Mouse (Mus musculus) testis, postnatal 14 days (tissue): ENCODE results near the gene Tll1.

Experiments
- DNase-seq: peaks from one replicate; pipeline ENCODE4 v3.0.0; 2021; ENCODE audit warnings: low spot score

Tll1 gene

DNA sequence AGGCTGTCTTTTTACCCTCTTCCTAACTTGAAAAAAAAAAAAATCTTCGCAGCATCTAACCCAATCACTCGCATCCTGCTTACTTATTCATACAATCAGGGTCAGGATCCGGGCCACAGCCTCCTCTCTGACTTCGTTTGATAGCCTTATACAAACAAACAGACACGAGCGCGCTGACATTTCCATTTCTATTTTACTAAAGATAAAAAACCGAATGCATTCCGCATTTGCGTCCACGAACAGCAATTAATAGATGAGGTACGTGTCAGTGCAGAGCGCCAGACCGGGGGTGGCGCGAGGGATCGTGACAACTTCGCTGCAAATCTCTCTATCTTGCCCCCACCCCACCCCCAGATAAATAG is at the start of gene Tll1:
TSS of gene Tll1 (minus strand) at position 248 of the 362 bp plus-strand sequence.
- DNase-seq: no peak

DNA sequence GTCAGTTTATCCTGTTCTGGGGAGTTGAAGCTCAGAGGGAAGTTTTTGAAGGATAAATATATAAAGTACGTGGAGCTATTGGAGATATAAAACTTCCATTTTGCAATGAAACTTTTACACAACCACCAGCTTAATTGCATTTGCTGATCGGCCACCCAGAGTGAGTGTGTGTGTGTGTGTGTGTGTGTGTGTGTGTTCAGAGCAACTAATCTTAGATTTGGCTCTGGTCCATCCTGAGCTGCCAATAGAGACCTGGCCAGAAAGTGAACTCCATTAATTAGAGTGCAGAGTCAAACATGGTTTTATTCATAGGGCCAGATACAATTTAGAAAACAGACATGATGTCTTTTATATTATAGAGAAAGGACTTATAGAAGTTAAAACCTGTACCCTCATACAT is 32.6 kb upstream of the Tll1 start:
- no peak for DNase-seq

DNA sequence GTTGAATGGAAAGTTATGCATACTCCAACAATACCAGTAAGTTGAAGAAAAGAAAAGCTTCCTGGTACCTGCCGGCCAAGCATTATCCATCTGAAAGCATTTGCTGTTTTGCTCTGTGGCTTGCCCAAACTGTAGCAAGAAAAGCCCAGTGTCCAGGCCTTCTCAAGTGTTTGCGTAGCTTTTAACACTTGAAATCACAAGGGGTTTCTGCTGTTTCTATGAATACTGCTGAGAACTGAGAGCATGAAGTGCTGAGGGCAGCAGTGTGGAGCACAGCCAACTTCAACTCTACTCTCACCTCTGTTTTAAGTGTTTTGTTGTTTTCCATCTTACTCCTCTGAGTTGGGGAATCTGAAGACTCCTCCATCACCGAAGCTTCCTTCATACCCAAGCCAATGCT is 15.5 kb upstream of the Tll1 start:
- DNase-seq: no peak

DNA sequence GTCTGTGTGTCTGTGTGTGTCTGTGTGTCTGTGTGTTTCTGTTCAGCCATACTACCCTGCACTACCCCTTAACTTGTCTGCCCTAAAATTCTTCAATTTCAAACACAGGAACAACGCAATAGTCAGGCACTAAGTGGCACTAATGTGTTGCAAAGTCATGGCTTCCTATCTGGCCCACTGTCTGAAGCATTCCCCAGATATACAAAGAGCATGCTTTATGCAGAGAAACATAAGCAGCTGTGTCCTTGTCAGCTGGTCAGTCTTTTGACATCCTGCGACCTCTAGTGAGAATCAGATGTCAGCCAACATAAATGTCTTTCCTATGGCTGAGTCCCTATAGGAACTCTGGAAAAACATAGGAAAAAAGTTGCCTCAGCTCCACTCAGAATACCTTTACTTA is 11.6 kb upstream of the Tll1 start:
- no peak for DNase-seq

DNA sequence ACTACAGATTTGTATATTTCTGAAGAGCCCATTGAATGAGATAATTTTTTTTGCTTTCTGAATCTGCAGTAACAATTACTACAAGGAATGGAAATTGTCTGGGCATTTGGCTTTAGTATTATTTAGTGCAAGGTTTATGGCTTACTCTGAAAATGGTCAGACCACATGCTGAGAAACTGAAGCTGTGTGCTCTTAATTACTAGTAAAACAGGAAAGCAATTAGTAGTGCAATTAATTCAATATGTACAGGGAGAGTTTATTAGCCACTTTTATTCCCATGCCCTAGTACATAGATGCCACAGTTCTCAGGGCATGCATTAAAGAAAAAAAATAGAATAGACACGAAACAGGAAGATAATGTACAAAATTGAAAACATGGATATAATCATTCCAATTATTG is 10.2 kb upstream of the Tll1 start:
- DNase-seq: no peak

DNA sequence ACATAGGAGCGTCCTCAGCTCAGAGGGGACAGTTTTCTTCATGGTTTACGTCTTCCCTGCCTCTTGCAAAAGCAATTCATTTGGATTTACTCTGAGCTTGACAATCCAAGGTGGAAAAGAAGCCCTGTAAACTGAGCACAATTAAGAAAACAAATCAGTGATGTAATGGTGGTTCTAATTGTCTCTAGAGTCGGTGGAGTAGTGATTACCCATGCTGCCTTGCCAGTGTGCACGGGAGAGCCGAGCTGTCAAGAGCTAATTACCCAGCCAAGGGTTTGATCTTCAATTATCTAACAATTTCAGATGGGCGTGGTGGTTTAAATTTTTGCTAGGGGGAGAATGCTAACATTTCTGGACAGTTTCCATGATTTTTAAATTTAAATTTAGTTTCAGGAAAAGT is 9.3 kb upstream of the Tll1 start:
- no peak for DNase-seq

DNA sequence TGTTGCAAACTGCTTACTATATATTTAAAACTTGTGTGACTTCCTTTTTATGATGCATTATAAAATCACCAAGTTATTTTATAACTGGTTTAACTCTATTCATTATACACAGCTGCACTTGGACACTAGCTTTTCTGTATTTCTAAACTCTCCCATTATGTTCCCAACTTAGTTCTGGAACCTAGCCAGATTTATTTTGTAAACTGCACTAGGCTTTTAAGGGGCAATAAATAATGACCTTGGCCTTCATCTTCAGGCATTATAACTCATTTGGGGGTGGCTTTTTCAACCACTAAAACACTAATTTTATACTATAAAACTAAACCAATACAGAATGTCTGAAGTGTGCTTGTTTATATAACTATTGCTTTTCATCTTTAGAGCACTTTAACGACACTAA is 8.8 kb upstream of the Tll1 start:
- no peak for DNase-seq

DNA sequence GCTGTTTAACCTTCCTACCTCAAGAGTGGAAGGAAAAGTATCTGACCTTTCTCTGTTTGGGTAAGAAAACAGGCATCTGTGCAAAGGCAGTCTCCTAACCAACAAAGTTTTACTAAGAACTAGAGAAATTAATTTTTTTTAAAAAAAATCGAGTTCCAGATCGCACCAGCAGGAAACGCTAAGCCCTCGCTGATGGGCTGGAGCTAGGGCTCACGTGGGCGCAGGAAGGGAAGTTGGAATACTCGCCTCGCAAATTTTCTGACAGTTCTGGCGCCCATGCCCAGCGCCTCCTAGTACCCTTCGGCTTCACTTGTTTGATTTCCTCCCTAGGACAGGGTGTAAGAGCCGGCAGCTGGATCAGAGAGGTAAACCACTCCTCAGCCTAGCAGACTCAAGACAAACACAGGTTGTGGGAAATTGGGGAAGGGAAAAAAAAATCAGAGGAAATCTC is 365 bp upstream of the Tll1 start:
- DNase-seq: peak; percentile 10

DNA sequence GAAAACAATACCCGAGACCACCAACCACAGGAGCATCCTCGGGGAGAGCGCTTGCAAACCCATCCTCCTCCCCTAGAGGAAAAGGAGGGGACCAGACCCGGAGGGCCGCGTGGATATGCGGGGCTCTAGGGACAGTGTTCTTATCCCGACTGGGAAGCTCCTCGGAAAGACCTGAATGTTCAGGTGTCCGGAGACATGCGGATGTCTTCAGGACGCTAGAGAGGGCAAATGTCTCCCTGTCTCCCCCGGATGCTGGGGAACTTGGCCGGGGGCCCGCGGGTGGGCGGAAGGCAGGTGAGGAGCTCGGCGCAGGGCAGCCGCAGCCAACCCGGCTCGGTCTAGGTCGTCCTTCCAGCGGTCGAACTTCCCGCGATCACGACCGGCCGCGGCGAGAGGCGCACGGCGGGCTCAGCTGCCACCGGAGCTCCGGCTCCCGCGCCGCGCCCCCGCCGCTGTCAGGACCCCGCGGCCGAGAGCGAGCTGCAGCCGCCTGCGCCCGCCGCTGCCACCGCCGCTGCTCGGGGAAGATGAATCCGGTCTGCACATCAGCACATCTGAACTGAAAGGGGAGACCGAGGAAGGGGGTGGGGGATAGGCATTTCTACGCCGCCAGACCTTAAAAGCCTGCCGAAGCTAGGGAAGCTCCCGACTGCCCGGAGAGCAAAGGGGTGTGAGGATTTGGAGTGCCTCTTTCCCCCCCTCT is 599 bp downstream of the Tll1 start:
- peak; percentile 6 for DNase-seq

DNA sequence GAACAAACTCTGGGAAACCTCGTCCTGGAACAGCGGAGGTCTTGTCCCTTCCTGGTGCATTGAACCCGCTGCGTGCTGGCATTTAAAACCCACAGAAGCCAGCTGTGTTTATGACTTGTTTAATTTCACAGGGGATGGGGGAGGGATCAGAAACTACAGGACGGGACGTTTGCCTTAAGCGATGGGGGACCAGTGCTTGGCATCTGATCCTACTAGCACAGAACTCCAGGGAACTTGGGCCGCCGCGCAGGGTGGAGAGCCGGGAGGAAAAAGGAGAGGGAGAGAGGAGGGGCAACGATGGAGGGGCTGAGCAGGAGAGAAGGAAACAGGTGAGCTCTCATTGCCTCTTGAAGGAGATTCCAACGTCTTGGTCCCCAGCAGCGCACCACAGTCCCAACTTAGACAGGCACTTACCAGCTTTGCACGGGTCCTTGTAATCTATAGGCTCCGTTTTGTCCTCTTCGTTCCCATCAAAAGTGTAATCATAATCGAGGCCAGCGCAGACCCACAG is 1.2 kb downstream of the Tll1 start:
- no peak for DNase-seq

DNA sequence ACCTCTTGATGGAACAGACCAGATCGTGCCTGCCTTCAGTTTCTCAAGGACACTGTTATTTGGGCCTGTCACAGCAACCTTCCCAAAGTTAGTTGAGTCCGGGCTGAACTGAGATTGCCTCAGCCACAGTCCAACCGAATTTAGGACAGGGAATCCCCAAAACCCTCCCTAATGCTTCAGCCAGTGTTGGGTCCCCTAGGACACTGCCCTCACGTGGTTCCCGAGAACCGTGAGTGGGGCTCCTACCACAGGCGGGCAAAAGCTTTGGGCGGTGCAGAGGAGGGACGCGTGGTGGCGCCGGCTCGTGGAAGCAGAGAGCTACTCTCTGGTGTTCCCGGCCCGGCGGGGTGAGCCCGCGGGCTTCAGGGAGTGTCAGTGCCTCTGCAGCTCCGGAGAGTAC is 1.9 kb downstream of the Tll1 start:
- DNase-seq: peak; percentile 5

DNA sequence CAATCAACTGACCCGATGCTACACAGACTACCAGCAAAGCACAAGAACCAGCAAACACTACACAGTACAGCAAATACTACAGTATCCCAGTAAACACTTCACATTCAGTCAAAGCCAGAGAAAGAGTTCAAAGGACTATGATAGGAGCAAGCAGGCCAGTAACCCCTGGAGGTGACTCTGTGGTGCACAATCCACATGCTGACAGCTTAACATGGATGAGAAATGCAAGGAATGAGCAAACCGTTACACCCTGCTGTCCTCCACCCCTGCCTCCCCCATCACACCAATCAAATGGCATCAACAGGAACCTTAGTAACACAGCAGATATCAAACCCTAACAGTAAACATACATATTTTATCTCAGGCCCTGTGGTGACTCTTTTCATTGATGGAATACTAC is 7.7 kb downstream of the Tll1 start:
- no peak for DNase-seq

DNA sequence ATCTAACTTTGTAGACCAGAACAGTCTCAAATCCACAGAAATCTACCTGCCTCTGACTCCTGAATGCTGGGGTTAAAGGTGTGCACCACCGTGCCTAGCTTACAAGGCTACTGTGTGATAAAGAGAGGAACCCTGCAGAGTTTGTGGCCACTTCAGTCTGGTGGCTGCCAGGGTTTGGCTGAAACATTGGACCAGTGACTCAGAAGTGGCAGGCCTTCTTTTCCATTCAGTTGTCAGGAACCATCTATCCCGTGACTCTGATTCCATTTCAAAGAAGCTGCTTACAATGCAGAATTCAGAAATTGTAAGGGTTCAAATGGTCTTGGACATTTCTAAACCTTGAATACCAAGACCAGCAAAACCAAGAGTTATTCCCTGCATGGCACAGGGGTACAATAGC is 12.7 kb downstream of the Tll1 start:
- DNase-seq: no peak

DNA sequence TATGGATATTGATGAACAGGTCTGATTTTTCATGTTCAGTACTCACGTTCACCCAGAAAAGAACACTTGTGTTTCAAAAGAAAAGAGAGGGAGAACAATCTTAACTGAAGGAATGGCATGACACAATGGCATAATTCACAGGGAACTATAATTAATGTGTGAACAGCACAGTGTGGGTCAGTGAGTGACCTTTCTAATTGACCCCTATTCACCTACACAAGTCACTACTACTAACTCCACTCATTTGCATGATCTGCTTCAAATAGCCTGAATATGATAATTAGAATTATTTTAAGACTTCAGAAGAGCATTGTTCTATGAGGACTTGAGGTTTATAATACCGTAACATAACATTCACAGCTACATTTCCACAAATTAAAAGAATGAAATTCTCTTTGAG is 18.2 kb downstream of the Tll1 start:
- DNase-seq: no peak

DNA sequence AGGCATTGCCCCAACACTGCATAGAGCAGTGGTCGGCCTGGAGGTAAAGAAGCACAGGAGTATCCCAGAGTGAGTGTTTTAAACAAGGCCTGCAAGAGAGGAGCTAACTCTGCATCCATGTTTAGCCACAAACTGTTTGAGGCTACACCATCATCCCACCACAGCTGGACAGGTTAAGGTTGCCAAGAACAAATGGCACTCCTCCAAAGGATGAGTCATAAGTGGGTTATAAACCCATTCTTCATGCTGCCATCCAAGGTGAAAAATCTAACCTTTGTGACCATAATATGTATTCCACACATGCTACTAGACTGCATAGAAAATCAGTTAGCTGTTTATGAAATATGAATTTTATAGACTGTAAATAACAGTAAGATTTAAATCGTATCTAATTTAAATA is 29.1 kb downstream of the Tll1 start:
- no peak for DNase-seq

DNA sequence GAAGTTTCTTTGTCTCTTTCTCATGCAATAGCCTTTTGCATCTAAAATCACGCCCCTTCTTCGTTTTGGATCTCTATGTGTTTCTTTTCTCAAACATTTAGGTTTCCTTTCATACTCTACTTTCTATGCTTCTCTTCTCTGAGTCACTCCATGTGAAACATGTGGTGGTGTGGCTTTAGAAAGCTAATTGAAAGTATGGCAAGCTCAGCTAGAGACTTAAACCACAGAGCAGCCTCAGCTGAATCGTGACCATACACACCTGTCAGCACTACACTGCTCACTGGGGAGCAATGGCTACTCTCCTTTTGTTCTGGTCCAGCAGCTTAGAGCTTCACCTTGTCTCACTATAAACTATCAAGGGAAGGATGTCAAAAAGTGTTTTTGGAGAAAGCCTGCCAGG is 31.2 kb downstream of the Tll1 start:
- DNase-seq: no peak

DNA sequence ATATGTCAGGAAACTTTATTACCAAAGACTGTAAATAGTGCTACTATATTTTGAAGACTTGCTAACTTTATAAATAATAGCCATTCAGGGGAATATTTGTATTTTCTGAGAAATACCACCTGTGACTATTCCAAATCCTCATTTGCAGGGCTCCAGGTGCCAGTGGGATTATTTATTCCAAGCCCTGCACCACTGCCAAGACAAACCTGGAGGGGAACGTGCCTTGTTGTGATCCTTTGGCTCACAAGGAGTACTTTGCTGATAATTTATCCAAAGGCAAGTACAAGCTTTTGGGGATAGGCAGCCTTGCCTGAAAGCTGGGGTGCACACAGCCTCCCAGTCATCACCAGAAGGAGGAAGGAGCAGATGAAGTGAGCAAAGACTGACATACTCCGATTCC is 32.3 kb downstream of the Tll1 start:
- DNase-seq: no peak

DNA sequence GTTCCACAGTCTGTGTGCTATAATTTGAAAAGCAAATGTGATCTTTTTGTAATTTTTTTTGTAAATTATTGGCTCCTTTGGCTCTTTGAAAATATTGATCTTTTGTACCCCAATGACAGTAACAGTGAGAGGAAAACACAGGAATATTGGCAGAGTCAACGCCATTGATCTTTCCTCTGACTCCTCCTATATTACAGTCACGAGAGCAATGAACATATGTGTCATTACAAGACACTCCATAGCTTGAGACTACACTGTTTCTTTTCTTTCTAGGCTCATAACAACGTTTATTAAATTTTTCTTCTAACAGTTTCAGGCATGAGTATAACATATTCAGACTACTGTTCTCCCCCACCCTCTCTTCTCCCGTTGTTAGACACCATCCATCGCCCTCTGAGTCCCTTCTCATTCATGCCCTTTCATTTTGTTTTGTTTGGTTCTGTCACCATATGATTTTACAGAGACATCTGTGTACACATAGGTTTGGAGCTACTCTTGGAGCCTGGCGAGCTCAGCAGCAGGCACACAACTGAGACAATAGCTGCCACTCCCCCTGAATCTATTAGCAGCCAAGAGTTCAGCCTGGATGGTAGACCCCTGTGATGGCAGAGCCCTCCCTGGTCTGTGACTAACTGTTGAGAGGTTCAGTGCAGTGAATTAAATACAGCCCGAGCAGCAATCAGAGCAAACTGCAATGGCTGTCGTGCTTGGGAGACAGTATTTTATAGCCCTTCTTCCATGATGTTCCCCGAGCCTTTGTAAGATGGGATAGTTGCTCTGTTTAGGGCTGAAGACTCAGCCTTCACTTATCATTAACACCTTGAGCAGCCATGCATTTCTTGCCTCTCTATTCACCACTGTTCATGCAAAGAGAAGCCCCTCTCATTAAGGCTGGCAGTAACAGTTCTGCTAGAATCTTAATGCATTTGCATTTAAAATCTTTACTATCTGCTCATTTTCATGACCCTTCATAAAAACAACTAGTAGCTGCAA is 52.9 kb downstream of the Tll1 start:
- DNase-seq: no peak

DNA sequence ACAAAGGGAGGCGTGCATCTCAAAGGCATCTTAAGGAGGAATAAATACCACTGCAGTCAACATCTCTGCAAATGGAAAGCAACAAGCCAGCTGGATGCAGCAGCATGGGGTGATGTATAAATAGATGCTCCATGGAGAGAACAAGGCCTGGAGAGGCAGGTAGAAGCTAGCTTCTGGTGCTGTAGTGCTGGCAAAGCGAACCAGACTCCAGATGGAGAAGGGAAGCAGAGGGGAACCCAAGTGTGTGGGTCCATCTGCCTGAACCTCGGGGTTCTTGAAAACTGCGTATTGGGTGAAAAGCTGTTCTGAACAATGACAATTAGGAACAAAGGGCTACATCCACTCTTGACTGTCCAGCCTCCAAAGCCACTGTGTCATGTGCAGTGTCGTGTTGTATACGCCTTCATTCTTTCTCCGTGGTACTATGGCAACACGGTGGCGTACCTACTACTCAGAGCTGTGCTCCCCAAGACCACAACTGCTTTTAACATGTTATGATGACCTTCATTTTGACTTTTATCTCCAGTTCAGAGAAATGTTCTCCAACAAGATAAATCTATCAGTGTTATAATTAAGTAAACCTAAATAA is 53.8 kb downstream of the Tll1 start:
- no peak for DNase-seq

DNA sequence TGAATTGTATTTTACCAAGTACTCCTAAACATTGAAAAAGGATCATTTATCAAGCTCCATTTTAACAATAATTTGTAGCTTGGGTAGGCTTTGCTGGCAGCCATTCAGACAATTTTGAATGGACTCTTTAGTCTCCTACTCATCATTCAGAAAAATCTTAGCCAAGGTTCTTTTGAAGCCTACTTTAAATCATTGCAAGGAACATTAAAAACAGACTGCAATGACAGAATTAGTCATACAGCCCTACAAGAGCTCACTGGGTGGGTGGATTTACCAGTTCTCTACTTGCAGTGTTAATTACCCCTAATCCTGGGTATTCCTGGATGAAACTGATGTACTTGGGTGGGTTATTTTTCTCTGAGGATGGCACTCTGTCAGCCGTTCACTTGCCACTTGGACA is 69.5 kb downstream of the Tll1 start:
- DNase-seq: no peak

DNA sequence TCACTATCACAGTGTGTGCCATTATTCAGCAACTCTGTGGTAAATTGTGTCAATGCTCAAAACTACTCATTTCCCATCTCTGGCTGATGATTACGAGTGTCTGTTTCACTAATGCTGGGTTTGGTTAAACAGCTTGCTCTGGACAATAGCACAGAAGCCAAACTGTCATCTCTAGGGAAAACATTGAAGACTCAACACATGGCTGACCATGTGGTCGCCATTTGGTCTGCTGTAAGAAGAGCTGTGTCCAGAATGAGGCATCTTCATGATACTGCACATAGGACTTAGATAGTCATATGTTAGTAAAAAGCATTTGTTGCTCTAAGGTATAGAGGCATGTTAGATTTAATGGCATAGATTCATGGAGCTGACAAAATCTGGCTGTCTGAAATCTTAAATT is 98.9 kb downstream of the Tll1 start:
- no peak for DNase-seq

DNA sequence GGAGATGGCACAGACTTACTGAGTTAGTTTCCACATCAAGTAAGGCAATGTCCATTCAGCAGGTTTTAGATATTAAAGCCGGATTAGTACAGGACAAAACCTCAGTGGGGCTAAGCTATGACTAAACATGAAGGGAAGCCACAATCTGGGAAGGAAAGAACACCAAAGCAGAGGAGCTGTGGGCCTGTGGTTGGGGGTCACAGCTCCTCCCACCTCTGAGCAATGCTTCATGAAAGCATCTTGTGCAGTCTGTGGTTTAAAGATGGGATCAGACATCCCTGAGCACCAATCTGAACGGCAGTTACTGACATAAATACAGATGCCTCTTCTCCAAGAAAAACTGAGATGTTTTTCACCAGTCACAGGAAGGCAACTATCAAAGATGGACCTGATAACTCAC is 132.7 kb downstream of the Tll1 start:
- DNase-seq: no peak

DNA sequence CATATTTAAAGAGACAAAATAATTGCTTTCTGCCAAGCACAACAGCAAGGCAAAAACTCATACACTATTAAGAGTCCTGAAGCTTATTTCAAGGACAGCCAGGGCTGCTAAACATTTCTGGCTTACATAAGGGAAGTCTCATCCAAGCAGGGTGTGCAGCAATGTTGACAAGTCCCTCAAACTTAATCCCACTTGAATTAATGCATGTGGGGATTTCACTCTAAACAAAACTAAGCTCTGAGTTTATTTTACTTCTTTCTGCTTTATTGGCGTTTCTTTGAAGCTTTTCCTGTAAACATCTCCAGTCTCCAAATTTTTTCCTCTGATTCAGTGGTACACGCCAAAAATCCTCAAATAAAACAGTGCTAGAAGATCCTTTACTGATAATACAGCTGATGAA is 146.2 kb downstream of the Tll1 start:
- DNase-seq: no peak
